Mouse (Mus musculus) layer of hippocampus, postnatal 25 days (tissue): ENCODE data around the gene Gm20532. TPM values are rescaled to one million over a fixed set of nuclear protein-coding genes. Genes with fewer than 3 reads are reported as not detected.

ENCODE experiments used
- DNase-seq, 2 experiments: peaks; one replicate each; pipeline ENCODE4 v3.0.0; 2022; ENCODE audit warnings: mixed read lengths in 2 of 2, low spot score in 1 of 2; ENCODE audit errors: extremely low spot score in 1 of 2
- total RNA-seq, 2 experiments: library from RNA; stranded (reverse); gene quantifications; 2 replicates each; pipeline ENCODE4 v1.2.3; 2021

Gm20532 gene
- total RNA-seq, 2 experiments from 2014 or later: not detected

DNA sequence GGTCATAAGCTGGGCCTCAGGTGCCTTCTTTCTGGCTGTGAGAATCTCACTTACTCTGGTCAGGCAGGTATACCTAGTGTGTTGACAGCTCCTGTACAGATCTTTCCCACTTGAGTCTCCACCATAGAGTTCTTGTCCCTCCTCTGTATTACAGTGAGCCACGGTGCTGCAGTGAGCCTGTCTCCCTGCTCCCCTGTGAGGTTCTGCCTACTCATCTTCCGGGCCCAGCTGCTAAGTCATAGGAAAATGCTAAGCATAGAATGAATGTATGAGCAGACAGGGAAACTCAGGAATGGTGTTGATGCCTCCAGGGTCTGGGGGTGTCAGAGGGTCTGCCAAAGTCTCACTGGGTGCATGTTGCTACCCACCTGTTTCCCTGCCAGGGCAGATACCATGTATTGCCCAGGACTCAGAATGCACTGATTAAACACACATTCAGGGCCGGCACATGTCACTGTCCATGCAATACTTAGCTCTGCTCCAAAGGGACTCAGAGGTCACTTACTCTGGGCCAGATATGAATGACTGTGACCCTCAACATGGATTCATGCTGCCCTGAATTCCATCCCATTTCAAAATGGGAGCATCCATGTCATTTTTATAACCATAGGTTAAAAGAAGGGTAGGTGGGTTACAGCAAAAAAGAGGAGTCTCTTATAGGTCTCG, 29.2 kb downstream of the Gm20532 start:
- DNase-seq: no peak

DNA sequence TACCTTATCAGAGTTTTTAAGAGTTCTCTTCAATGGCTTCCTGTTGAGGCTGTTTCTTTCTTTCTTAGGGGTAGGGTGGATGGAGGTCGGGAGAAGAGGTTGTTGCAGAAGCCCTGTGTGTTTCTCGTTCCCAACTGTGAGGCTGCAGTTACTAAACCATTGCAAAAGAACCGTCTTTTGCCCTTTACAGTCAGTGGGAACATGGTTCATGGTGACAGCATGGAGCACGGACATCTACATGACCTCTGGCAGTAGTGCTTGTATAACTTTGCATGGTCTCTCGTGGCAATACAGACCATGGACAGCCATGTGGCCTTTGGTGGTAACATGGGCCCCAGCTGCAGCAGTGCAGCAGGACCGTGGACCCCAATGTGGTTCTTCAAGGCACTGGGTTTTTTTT, 30.9 kb downstream of the Gm20532 start:
- DNase-seq: no peak

DNA sequence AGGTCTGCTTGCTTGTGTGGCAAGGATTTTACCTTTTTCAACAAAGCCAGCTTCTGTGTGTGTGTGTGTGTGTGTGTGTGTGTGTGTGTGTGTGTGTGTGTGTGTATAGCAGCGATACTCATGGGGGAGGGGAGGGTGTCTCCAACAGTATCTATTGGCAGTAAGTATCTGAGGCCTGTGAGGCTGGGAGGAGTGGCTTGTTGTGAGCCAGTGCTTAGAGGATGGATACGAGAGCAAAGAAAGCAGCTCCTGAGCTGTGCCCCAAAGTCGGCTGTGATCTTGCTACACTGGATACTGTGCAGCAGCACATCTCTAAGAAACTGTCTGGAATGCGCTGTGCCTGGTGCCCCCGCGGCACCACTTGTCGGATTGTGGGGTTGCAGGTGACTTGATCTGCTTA, 31.5 kb downstream of the Gm20532 start:
- DNase-seq: no peak

DNA sequence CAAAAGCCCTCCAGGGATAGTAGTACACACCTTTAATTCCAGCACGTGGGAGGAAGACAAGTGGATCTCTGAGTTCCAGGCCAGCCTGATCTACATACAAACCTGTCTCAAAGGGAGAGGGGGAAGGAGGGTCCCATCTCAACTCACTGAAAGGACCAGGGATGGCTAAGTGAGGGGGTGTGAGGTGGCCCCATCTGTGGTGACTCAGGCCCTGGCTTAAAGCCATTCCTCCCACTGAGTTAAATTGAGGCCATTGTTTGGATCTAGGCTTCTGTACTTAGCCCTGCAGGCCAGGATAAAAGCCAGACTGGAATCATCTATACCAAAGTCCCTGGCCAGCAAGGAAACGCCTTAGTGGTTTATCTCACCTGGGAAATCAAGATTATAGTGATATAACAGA, 34.8 kb downstream of the Gm20532 start:
- DNase-seq: no peak

GRCm38 (mm10) chr2:26622984-26623383, 36.5 kb downstream of the Gm20532 start:
- no peak for DNase-seq

GRCm38 (mm10) chr2:26625419-26625818, 39.0 kb downstream of the Gm20532 start:
- DNase-seq: no peak

DNA sequence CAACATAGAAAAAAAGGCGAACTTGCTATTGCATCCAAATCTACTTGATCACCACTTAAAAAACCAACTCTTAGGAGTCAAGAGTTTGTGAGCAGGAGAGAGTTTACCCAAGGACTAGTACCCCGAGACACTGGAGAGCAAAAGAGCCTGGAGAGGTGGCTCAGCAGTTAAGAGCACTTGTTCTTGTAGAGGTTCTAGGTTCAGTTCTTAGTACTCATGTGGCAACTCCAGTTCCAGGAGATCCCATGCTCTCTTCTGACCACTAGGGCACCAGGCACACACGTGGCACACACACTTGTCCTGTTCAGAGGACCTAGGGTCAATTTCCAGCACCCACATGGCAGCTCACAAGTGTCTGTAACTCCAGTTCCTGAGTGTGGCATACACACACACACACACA, 39.6 kb downstream of the Gm20532 start:
- no peak for DNase-seq

GRCm38 (mm10) chr2:26627921-26628739, 41.7 kb downstream of the Gm20532 start, which contains the start of gene Fam69b:
TSS of gene Fam69b (plus strand) at chr2:26628457.
- peak; percentile 74 to 75 for DNase-seq

DNA sequence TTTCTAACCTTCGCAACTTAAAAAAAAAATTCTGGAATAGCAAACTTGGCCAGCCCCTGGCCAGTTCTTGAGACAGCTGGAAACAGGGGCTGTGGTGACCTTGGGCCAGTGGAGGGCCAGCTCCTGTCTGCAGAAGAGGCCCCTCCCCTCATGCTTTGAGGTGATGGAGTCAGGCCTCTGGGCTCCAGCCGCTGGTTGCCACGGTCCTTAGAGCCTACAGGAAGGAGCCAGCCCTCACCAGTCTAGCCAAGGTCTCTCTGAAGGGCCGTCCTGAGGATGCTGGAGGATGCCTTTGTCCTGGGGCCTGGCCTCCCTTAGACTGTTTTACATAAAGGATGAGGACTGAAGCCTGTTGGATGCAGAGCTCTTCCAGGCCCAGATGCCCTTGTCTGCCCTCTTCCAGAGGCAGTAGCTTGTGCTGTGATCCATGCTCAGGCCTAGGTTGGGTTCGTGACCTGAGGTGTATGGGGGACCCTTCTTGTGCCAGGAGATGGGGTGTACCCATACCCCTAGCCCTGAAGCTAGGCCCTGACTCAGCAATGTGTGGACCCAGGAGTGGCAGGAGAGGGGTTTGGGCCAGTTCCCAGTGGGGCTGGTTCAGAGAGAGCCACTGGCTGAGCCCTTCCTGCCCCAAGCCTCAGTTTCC, 42.5 kb downstream of the Gm20532 start:
- DNase-seq: no peak

- no peak for DNase-seq
These were observed 46.3 kb downstream of the Gm20532 start for GRCm38 (mm10) chr2:26632541-26633395.

- DNase-seq: no peak
These were observed 47.6 kb downstream of the Gm20532 start for GRCm38 (mm10) chr2:26633953-26634530.

DNA sequence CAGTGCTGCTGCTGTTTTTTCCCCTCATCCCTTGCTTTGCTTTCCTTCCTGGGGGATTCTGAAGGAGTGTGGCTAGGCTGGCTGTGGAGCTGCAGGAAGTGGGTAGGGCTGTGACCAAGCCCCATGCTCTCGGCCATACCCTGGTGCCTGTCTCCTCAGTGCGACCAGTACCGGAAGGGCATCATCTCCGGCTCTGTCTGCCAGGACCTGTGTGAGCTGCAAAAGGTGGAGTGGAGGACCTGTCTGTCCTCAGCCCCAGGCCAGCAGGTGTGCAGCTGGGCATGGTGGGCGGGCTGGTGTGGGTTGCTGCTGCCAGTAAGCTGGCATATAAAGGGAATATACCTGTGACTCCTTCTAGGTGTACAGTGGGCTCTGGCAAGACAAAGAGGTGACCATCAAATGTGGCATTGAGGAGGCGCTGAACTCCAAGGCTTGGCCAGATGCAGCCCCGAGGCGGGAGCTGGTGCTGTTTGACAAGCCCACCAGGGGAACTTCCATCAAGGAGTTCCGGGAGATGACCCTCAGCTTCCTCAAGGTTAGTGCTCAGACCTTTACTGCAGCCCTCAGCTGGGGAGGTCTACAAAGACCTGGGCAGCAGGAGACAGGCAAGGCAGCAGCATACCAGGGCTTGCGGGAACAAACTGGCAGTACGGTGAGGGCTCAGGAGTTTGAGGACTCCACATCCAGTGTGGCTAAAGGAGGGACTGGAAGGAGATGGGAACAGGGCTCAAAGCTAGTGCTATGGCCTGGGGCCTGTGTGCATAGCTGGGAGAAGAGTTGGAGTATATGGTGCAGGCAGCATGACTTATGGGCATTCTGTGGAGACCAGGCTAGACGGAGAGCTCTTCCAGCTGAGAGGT, 48.4 kb downstream of the Gm20532 start:
- DNase-seq: no peak

- no peak for DNase-seq
These were observed 49.3 kb downstream of the Gm20532 start for GRCm38 (mm10) chr2:26635489-26636324.

GRCm38 (mm10) chr2:26636325-26636635, 49.8 kb downstream of the Gm20532 start:
- DNase-seq: no peak

DNA sequence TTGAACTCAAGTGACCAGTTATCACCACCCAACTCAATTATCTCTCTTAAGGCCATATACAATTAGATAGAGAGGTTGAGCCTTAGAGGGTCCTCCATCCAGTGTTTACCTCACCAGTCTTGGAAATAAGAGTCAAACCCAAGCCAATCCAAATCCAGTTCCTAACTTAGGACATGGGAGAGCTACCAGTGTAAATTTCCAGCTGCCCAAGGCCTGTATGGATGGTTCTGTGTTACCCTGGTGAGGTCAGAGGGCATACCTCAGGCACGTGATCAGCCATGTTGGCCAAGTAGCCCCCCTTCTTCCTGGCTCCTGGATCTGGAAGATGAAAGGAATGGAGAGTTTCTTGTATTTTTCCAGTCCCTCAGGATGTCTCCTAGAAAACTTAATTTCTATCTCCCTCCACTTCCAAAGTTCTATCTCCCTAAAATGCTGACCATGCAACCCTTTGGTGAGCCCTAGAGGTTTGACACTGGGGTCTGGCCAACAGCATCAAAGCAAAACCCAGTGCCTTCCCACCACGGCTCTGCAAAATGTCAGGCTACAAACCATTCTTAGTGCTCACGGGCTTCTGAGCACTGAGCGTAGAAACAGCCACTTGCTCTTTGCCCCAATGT, 51.0 kb downstream of the Gm20532 start:
- DNase-seq: no peak

DNA sequence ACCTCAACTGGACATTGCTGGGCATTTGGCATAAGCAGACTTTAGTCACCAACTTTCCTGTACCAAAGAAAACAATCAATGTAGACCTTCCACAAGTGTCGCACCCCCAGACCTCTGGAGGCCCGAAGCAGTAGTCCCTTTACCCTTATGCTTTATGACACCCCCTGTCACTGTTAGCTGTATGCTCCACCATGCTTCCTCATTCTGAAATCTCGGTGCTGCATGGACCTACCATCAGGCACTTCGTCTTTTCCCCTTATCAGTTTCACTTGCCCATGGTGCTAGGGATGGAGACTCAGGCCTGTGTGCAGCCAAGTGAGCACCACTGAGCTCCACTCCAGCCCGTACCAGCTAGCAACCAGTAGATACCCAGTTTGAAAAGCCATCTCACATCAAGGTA, 51.6 kb downstream of the Gm20532 start:
- DNase-seq: no peak

DNA sequence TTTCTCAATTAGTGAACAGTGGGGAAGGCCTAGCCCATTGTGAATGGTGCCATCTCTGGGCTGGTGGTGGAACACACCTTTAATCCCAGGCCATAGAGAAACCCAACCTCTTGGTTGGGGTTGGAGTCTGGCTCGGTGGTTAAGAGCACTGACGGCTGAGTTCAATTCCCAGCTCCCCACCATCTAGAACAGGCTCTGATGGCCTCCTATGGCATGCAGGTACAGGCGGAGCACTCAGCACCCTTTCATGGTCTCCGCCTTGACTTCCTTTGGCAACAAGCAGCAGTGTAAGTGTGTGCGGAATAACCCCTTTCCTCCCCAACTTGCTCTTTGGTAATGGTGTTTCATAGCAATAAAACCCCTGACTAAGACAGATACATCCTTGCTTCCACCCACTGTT, 52.1 kb downstream of the Gm20532 start:
- no peak for DNase-seq

DNA sequence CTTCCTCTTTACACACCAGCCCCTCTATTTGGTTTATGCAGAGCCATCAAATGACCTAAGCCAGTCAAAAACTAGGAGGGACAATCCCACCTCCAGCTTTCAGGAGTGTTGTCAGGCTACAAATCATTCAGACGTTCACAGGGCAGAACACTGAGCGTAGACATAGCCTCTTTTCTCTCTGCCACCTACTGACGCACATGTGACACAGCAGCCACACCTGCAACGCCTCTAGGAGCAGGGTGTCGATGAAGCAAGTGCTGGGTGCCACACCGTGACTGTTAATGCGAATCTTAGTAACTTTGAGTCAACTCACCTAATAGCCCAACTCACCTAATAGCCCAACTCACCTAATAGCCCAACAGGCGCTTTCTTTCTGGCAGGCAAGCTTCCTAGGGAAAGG, 52.6 kb downstream of the Gm20532 start:
- DNase-seq: no peak
